Mouse (Mus musculus) G1E (cell line): Measurements from ENCODE around the gene Rnase4.

Source experiments
- CTCF ChIP-seq: IDR thresholded peaks from 2 replicates; pipeline ENCODE4 v1.5.1; 2012; ENCODE audit warnings: low read depth, low read length, inconsistent platforms, mixed read lengths
- GATA2 ChIP-seq: IDR thresholded peaks from 2 replicates; pipeline ENCODE4 v1.6.1; 2012; ENCODE audit warnings: low read depth, low read length, inconsistent platforms, borderline replicate concordance

DNA sequence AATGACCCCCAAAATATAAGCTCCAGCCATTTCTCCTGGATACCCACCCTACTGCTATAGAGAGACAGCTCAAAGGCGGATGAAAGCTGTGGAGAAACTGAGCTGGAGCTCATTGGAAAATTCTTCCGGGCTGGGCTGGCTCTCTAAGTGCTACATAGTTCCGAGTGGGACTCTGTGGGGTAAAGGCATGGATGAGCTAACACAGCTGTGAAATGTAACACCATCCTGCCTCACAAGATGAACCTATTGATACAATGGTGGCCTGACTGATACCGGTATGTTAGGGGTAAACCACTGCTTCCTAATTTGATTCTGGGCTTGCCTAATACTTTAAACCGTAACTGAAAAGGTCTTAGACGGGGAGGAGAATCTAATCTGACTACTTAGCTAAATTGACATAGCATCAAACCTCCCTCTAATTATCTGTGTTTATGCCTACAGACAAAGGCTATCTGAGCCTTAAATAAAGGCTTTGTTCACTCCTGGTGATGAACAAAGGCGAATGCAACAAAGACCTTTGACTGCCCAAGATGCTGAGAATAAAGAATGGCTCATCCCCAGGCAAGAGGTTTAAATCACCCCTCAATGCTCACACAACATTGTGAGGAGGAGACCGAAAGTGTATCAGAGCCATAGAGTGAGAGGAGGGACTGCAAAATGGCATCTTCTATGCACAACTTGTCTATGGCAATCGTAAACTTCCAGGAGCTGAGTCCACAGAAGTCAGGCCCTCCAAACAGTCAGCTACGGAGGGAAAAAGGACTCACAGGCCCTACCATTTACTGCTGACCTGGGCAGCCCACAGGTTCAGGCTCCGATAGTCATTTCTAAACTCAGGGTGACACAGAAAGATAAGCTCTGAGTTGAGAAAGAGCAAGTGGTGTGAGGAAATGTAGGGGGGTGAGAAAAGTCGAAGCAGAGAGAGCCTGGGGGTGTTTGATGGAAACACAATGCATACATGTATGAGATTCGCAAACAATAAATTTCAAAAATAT is 36.3 kb upstream of the Rnase4 start:
- TF ChIP-seq CTCF (no peak), GATA2 (no peak)
